Mouse (Mus musculus) CH12.LX (cell line): ENCODE measurements around the gene Lrrk2. TPM values are rescaled to one million over a fixed set of nuclear protein-coding genes. Genes with fewer than 3 reads are reported as not detected.

Source experiments
- DNase-seq: peaks from one replicate; pipeline ENCODE4 v3.0.0-alpha.2; 2013; ENCODE audit errors: extremely low read depth
- H3K27ac ChIP-seq: 2 replicates; pipeline ENCODE4 v1.5.1; 2012; ENCODE audit warnings: low read depth, mild to moderate bottlenecking, control low read depth, moderate library complexity; ENCODE audit not compliant: insufficient read depth
- H3K27me3 ChIP-seq: replicated peaks from 2 replicates; pipeline ENCODE3; 2012; ENCODE audit warnings: inconsistent platforms
- H3K36me3 ChIP-seq, 2 experiments: replicated peaks in 1 of 2; 2 replicates each; pipeline versions ENCODE3 to v1.6.1; 2012; ENCODE audit warnings: inconsistent platforms in 1 of 2, low read length in 1 of 2, mild to moderate bottlenecking in 1 of 2, mixed read lengths in 1 of 2, moderate library complexity in 1 of 2; ENCODE audit not compliant: control insufficient read depth in 1 of 2, insufficient read depth in 1 of 2
- H3K4me1 ChIP-seq, 2 experiments: 2 replicates each; pipeline ENCODE4 v1.6.1; 2012; ENCODE audit warnings: inconsistent platforms in 1 of 2, moderate library complexity in 1 of 2; ENCODE audit not compliant: insufficient read depth in 2 of 2, control insufficient read depth in 1 of 2
- H3K4me2 ChIP-seq: 2 replicates; pipeline ENCODE4 v1.6.1; 2012; ENCODE audit warnings: low read depth, mild to moderate bottlenecking, control low read depth; ENCODE audit not compliant: poor library complexity, insufficient read depth, severe bottlenecking
- H3K4me3 ChIP-seq, 3 experiments: fragments of 150-350 bp in 1 of 3; sonication (generic) in 1 of 3; replicated peaks in 1 of 3; 2 replicates each; pipeline versions ENCODE3 to v1.5.1; 2011 to 2012; ENCODE audit warnings: low read depth in 2 of 3, low read length in 2 of 3, mild to moderate bottlenecking in 2 of 3, moderate library complexity in 2 of 3, control low read depth in 1 of 3, improper control_type of control experiment in 1 of 3, inconsistent platforms in 1 of 3, mixed read lengths in 1 of 3; ENCODE audit not compliant: poor library complexity in 1 of 3
- H3K79me2 ChIP-seq: replicated peaks from 2 replicates; pipeline ENCODE4 v1.6.1; 2012; ENCODE audit warnings: mild to moderate bottlenecking, moderate library complexity; ENCODE audit not compliant: control insufficient read depth, poor library complexity, insufficient read depth, severe bottlenecking; ENCODE audit errors: extremely low read depth
- H3K9ac ChIP-seq: 2 replicates; pipeline ENCODE4 v1.6.1; 2012; ENCODE audit warnings: low read depth, mild to moderate bottlenecking, control low read depth, moderate library complexity; ENCODE audit not compliant: insufficient read depth
- H3K9me3 ChIP-seq: replicated peaks from 2 replicates; pipeline ENCODE3; 2012; ENCODE audit warnings: low read length, inconsistent platforms, mixed read lengths
- CHD1 ChIP-seq: IDR thresholded peaks from 2 replicates; pipeline ENCODE4 v1.6.1; 2012; ENCODE audit warnings: low read depth, low read length, improper control_type of control experiment, inconsistent platforms
- CHD2 ChIP-seq: IDR thresholded peaks from 2 replicates; pipeline ENCODE4 v1.6.1; 2011; ENCODE audit warnings: low read length, improper control_type of control experiment
- CTCF ChIP-seq, 2 experiments: IDR thresholded peaks in 1 of 2; conservative IDR thresholded peaks in 1 of 2; 2 replicates each; pipeline ENCODE4 v1.5.1; 2011 to 2012; ENCODE audit warnings: low read depth in 2 of 2, low read length in 2 of 2, improper control_type of control experiment in 1 of 2, inconsistent platforms in 1 of 2, mild to moderate bottlenecking in 1 of 2, moderate library complexity in 1 of 2
- E2F4 ChIP-seq: IDR thresholded peaks from 2 replicates; pipeline ENCODE4 v1.6.1; 2011; ENCODE audit warnings: low read depth, low read length, improper control_type of control experiment; ENCODE audit not compliant: insufficient replicate concordance
- EP300 ChIP-seq: IDR thresholded peaks from 2 replicates; pipeline ENCODE4 v1.6.1; 2011; ENCODE audit warnings: low read length, improper control_type of control experiment
- ETS1 ChIP-seq: conservative IDR thresholded peaks from 2 replicates; pipeline ENCODE4 v1.6.1; 2012; ENCODE audit warnings: low read depth, mild to moderate bottlenecking, inconsistent platforms, low read length, improper control_type of control experiment, moderate library complexity
- GABPA ChIP-seq: IDR thresholded peaks from 2 replicates; pipeline ENCODE4 v1.6.1; 2012; ENCODE audit warnings: low read depth, low read length, improper control_type of control experiment, inconsistent platforms; ENCODE audit not compliant: insufficient replicate concordance
- MAX ChIP-seq: IDR thresholded peaks from 2 replicates; pipeline ENCODE4 v1.6.1; 2011; ENCODE audit warnings: low read length, improper control_type of control experiment
- MAZ ChIP-seq: IDR thresholded peaks from 2 replicates; pipeline ENCODE4 v1.6.1; 2012; ENCODE audit warnings: low read depth, mild to moderate bottlenecking, inconsistent platforms, low read length, improper control_type of control experiment, moderate library complexity
- MXI1 ChIP-seq: IDR thresholded peaks from 2 replicates; pipeline ENCODE4 v1.6.1; 2011; ENCODE audit warnings: mild to moderate bottlenecking, low read depth, low read length, improper control_type of control experiment
- MYC ChIP-seq: IDR thresholded peaks from 2 replicates; pipeline ENCODE4 v1.6.1; 2011; ENCODE audit warnings: low read depth, mild to moderate bottlenecking, improper control_type of control experiment, low read length
- NRF1 ChIP-seq: IDR thresholded peaks from 2 replicates; pipeline ENCODE4 v1.6.1; 2014; ENCODE audit warnings: low read depth, mild to moderate bottlenecking, inconsistent platforms, low read length, improper control_type of control experiment, moderate library complexity
- PAX5 ChIP-seq: IDR thresholded peaks from 2 replicates; pipeline ENCODE4 v1.6.1; 2012; ENCODE audit warnings: low read length, inconsistent platforms, mixed read lengths
- POLR2AphosphoS2 ChIP-seq: IDR thresholded peaks from 2 replicates; pipeline ENCODE4 v1.6.1; 2011; ENCODE audit warnings: low read depth, low read length, improper control_type of control experiment
- RAD21 ChIP-seq: IDR thresholded peaks from 2 replicates; pipeline ENCODE4 v1.6.1; 2011; ENCODE audit warnings: low read depth, mild to moderate bottlenecking, low read length, improper control_type of control experiment, moderate library complexity
- TBP ChIP-seq: conservative IDR thresholded peaks from 2 replicates; pipeline ENCODE4 v1.6.1; 2011; ENCODE audit warnings: low read depth, low read length, improper control_type of control experiment
- TCF12 ChIP-seq: IDR thresholded peaks from 2 replicates; pipeline ENCODE4 v1.6.1; 2014; ENCODE audit warnings: low read depth, mild to moderate bottlenecking, inconsistent platforms, low read length, improper control_type of control experiment
- UBTF ChIP-seq: IDR thresholded peaks from 2 replicates; pipeline ENCODE4 v1.6.1; 2012; ENCODE audit warnings: low read depth, mild to moderate bottlenecking, inconsistent platforms, low read length, improper control_type of control experiment, moderate library complexity
- USF1 ChIP-seq: IDR thresholded peaks from 2 replicates; pipeline ENCODE4 v1.6.1; 2014; ENCODE audit warnings: low read depth, mild to moderate bottlenecking, inconsistent platforms, low read length, improper control_type of control experiment
- USF2 ChIP-seq: conservative IDR thresholded peaks from 2 replicates; pipeline ENCODE4 v1.6.1; 2011; ENCODE audit warnings: low read depth, low read length, improper control_type of control experiment
- ZC3H11A ChIP-seq: IDR thresholded peaks from 2 replicates; pipeline ENCODE4 v1.6.1; 2012; ENCODE audit warnings: low read depth, mild to moderate bottlenecking, inconsistent platforms, low read length, improper control_type of control experiment
- ZMIZ1 ChIP-seq: IDR thresholded peaks from 2 replicates; pipeline ENCODE4 v1.6.1; 2012; ENCODE audit warnings: low read depth, mild to moderate bottlenecking, inconsistent platforms, low read length, improper control_type of control experiment
- dilution Hi-C: fragments of 300-500 bp; cut with MboI; formaldehyde crosslinking; loops from 2 replicates; pipeline ENCODE4 v1.14.3; 2020; ENCODE audit warnings: low sequenced_read_pairs; ENCODE audit not compliant: extremely low pct_unique_long_range_greater_than_20kb, extremely low pct_ligation_motif_present
- in situ Hi-C: fragments of 300-500 bp; cut with MboI; formaldehyde crosslinking; loops from 3 replicates; pipeline ENCODE4 v1.14.3; 2019; ENCODE audit warnings: low sequenced_read_pairs, low pct_ligation_motif_present, low pct_unique_long_range_greater_than_20kb, mixed read lengths
- polyA plus RNA-seq: library from polyadenylated mRNA; unstranded; fragments of >175 nt; gene quantifications from 2 replicates; pipeline ENCODE4 v1.2.1, GENCODE M21; 2012; ENCODE audit warnings: low read depth; ENCODE audit not compliant: insufficient read length
- total RNA-seq, 2 experiments: library from RNA; depleted of rRNA; stranded (reverse); fragments of 300-350 nt in 1 of 2; fragments of >200 nt in 1 of 2; gene quantifications; 2 replicates each; pipeline ENCODE4 v1.2.3; 2012 to 2014

Lrrk2 gene
- total and polyA plus RNA-seq, 3 experiments: not detected

DNA sequence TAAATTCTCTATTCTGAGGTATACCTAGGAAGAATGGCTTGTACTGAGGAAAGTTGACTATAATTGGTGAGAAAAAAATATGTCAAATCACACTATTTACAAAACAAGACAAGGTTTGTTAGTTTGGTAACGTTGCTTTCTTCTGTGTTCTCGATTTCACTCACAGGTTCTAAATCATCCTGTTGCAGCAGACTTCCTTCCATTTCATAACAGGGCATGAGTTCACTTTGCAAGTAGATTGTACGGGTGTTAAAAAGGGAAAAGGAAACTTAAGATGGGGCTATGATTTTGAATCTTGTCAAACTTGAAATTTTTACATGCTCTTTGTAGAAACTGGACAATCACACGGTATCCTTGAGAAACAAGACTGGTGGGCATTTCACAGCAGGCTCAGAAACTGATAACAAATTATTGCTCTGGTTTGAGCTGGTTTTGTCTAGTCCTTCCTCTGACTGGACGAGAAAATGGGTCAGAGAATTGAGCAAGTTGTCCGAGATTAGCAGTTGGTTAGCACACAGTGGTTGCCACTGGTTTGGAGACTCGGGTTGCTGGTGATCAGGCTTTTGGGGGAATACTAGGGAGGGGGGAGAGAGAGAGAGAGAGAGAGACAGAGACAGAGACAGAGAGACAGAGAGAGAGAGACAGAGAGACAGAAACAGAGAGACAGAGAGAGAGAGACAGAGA is 13.0 kb downstream of the Lrrk2 start:
- TF ChIP-seq USF1 (no peak), ZC3H11A (no peak), CHD1 (no peak), MYC (no peak), CHD2 (no peak), RAD21 (no peak), MXI1 (no peak), MAZ (no peak), GABPA (no peak), UBTF (no peak), TCF12 (no peak), MAX (no peak), POLR2AphosphoS2 (no peak), PAX5 (no peak), USF2 (no peak), EP300 (no peak), TBP (no peak), CTCF (conservative IDR thresholded peaks at IDR 0.05 in 1 of 2, IDR thresholded peaks at IDR 0.05 in 1 of 2; ENCODE audit: low read depth in 2 of 2, low read length in 2 of 2) (no peak)
- Histone ChIP-seq H3K79me2 (no peaks in the 10 kb centered on the region), H3K9ac (no peak overlapping the region), H3K4me2 (no peak overlapping the region), H3K27ac (no peak overlapping the region), H3K27me3 (no peaks in the 10 kb centered on the region), H3K36me3 (no peaks in the 10 kb centered on the region), H3K4me1 (no peaks in the 10 kb centered on the region), H3K4me3 (no peak overlapping the region), H3K9me3 (peaks cover 62% of the 10 kb centered on the region)
- no peak for DNase-seq
- in situ Hi-C loops: no loop called here
- dilution Hi-C loops: no loop called here

- H3K27me3 ChIP-seq: no peaks in the 10 kb centered on the region
- dilution Hi-C loops: no loop called here
- H3K9me3 ChIP-seq: peaks cover 54% of the 10 kb centered on the region
- H3K79me2 ChIP-seq: no peaks in the 10 kb centered on the region
- no peak overlapping the region for H3K4me2 ChIP-seq
- H3K4me1 ChIP-seq: no peaks in the 10 kb centered on the region
- TF ChIP-seq MXI1 (no peak), PAX5 (no peak), E2F4 (no peak), NRF1 (no peak), ETS1 (no peak), ZMIZ1 (no peak), RAD21 (no peak), TCF12 (no peak), CHD2 (no peak)
- no peaks in the 10 kb centered on the region for H3K36me3 ChIP-seq
- in situ Hi-C loops: no loop called here
- DNase-seq: no peak
- H3K4me3 ChIP-seq: no peak overlapping the region
- H3K27ac ChIP-seq: no peak overlapping the region
- H3K9ac ChIP-seq: no peak overlapping the region
Measured at GRCm38 (mm10) chr15:91690648-91691047, 17.7 kb downstream of the Lrrk2 start.
